Mouse (Mus musculus): ENCODE results near the gene Ddx60. TPM values are rescaled to one million over a fixed set of nuclear protein-coding genes. Genes with fewer than 3 reads are reported as not detected.
"Not testable (repeated sequence)": the region's sequence is repeated elsewhere in the genome, so short reads cannot be mapped to it uniquely, and the experiment has no call there.

Ddx60 gene
- polyA plus RNA-seq, 1 experiment from 2014 or later = 0.46 TPM

- DNase-seq (ENCODE audit: low spot score); H3K27ac ChIP-seq (ENCODE audit: low read depth); H3K4me1 ChIP-seq (replicated peaks; ENCODE audit: control insufficient read depth, insufficient read depth, low read length); H3K27me3 ChIP-seq (replicated peaks; ENCODE audit: control insufficient read depth, insufficient read depth, low read length); ATAC-seq (replicated peaks; ENCODE audit: low FRiP score, low TSS enrichment, low read depth); H3K4me3 ChIP-seq (ENCODE audit: low read depth, low read length); H3K9me3 ChIP-seq (ENCODE audit: control insufficient read depth, low read length); H3K9ac ChIP-seq (ENCODE audit: low read length); H3K4me2 ChIP-seq (ENCODE audit: low read length); H3K36me3 ChIP-seq (ENCODE audit: control insufficient read depth, insufficient read depth, low read length): not testable (repeated sequence)
- WGBS = 82% methylated on average over 4 of the region's 4 CpGs
Measured at GRCm38 (mm10) chr8:61964591-61965375, 36.9 kb downstream of the Ddx60 start.

DNA sequence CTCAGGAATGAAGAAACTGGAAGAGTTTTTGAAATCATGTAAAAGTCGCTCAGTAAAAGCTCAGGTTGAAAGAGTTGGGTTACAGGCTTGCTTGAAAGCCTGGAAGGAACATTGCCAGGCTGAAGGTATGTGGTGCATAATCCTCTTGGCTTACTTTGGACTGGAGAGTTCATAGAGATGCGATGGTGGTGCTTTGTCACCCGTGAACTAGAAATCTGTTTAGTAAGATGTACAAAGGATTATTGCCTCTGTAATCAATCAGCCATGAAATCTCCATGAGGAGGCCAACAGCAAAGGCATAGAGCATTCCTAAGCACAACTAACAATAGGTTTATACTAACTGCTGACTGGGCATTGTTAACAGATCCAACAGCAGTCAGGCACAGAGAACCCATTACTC is 41.7 kb downstream of the Ddx60 start:
- no peak for ATAC-seq (replicated peaks; ENCODE audit: low FRiP score, low TSS enrichment, low read depth)
- no peak for DNase-seq (ENCODE audit: low spot score)
- Histone ChIP-seq H3K9me3 (ENCODE audit: control insufficient read depth, low read length) (no peaks in the 10 kb centered on the region), H3K36me3 (ENCODE audit: control insufficient read depth, insufficient read depth, low read length) (no peaks in the 10 kb centered on the region), H3K9ac (ENCODE audit: low read length) (no peak overlapping the region), H3K27me3 (replicated peaks; ENCODE audit: control insufficient read depth, insufficient read depth, low read length) (no peaks in the 10 kb centered on the region), H3K4me3 (ENCODE audit: low read depth, low read length) (no peak overlapping the region), H3K27ac (ENCODE audit: low read depth) (no peak overlapping the region), H3K4me1 (replicated peaks; ENCODE audit: control insufficient read depth, insufficient read depth, low read length) (no peaks in the 10 kb centered on the region), H3K4me2 (ENCODE audit: low read length) (no peak overlapping the region)
- 86% methylated on average over 3 of the region's 3 CpGs for WGBS

DNA sequence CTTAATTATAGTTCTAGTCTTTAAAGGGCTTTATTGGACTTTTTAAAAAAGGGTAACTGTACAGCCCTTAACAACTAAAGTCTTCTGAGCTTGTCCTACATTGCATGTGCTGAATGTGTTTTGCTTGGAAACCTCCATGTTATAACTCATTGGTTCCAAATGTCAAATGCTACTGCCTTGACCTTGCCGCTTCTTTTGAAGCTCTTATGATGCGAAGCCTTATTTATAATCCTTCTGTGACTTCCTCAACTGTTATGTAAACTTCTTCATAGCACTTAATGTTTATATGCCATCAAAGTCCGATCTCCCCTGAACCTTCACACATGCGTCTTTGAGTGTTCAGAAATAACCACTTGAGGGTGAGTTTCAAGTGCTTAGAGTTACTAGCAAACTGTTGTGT is 57.1 kb downstream of the Ddx60 start:
- Histone ChIP-seq H3K4me3 (ENCODE audit: low read depth, low read length) (no peak overlapping the region), H3K27me3 (replicated peaks; ENCODE audit: control insufficient read depth, insufficient read depth, low read length) (no peaks in the 10 kb centered on the region), H3K4me1 (replicated peaks; ENCODE audit: control insufficient read depth, insufficient read depth, low read length) (no peaks in the 10 kb centered on the region), H3K4me2 (ENCODE audit: low read length) (no peak overlapping the region), H3K9ac (ENCODE audit: low read length) (no peak overlapping the region), H3K27ac (ENCODE audit: low read depth) (no peak overlapping the region), H3K36me3 (ENCODE audit: control insufficient read depth, insufficient read depth, low read length) (no peaks in the 10 kb centered on the region), H3K9me3 (ENCODE audit: control insufficient read depth, low read length) (no peaks in the 10 kb centered on the region)
- WGBS = 70% methylated on average over 4 of the region's 4 CpGs
- ATAC-seq (replicated peaks; ENCODE audit: low FRiP score, low TSS enrichment, low read depth) = no peak
- DNase-seq (ENCODE audit: low spot score) = no peak

DNA sequence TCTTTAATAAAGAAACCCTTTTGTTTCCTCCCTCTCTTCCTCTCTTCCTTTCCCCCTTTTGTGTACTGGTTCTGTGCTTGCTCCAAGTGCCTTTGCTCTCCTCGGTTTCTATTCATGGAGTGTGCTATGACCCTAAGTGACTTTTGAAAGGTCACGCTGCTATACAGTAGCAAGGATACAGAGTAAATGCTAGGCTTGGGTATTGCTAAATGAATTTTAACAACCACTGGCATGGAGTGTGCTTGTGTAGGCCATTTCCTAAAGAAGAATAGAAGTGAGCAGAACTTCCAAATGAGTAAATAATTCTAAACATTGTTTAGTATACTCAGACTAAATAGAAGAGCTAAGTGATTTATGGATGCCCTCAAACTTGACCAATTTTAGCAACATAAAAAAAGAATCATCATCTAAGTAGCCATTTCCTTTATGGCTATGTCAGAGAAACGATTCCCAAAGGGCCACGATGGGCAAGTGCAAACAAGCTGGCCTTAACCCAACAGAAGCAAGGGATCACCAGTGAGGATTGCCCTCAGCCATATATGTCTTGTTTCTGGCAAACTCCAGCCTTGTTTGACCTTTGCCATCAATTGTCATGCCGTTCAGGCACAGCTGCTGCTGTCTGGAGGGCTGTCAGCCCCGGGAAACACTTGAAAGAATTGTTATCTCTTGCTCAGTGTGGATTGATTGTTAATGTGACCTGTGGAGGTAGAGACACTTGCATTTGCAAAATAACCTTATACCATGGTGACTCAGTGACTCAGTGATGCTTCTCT is 58.0 kb downstream of the Ddx60 start:
- Histone ChIP-seq H3K27ac (ENCODE audit: low read depth) (no peak overlapping the region), H3K4me2 (ENCODE audit: low read length) (no peak overlapping the region), H3K4me1 (replicated peaks; ENCODE audit: control insufficient read depth, insufficient read depth, low read length) (no peaks in the 10 kb centered on the region), H3K27me3 (replicated peaks; ENCODE audit: control insufficient read depth, insufficient read depth, low read length) (no peaks in the 10 kb centered on the region), H3K36me3 (ENCODE audit: control insufficient read depth, insufficient read depth, low read length) (no peaks in the 10 kb centered on the region), H3K9me3 (ENCODE audit: control insufficient read depth, low read length) (no peaks in the 10 kb centered on the region), H3K4me3 (ENCODE audit: low read depth, low read length) (no peak overlapping the region), H3K9ac (ENCODE audit: low read length) (no peak overlapping the region)
- WGBS = 31% methylated on average over 6 of the region's 6 CpGs
- DNase-seq (ENCODE audit: low spot score) (no peak), ATAC-seq (replicated peaks; ENCODE audit: low FRiP score, low TSS enrichment, low read depth) (no peak)

DNA sequence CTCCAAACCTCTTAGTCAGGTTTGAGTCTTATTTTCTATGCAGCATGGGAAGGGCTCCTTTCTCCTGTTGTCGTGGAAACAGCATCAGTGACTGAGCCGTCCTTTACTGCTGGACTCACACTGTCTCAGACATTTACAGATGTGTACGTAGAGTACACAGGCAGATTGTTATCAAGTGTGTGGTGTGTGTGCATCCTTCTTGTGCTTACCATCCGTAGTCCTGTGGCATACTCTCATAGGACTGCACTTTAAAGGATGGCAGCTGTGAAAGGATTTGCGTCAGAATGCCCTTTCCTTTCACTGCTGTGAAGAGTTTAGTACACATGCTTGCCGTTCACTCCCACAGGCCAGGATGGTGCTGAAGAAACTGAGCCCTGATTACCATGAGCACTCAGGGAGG is 61.6 kb downstream of the Ddx60 start:
- Histone ChIP-seq H3K27me3 (replicated peaks; ENCODE audit: control insufficient read depth, insufficient read depth, low read length) (no peaks in the 10 kb centered on the region), H3K4me3 (ENCODE audit: low read depth, low read length) (no peak overlapping the region), H3K9ac (ENCODE audit: low read length) (no peak overlapping the region), H3K27ac (ENCODE audit: low read depth) (no peak overlapping the region), H3K4me1 (replicated peaks; ENCODE audit: control insufficient read depth, insufficient read depth, low read length) (no peaks in the 10 kb centered on the region), H3K9me3 (ENCODE audit: control insufficient read depth, low read length) (no peaks in the 10 kb centered on the region), H3K4me2 (ENCODE audit: low read length) (no peak overlapping the region), H3K36me3 (ENCODE audit: control insufficient read depth, insufficient read depth, low read length) (no peaks in the 10 kb centered on the region)
- no peak for ATAC-seq (replicated peaks; ENCODE audit: low FRiP score, low TSS enrichment, low read depth)
- DNase-seq (ENCODE audit: low spot score) = no peak
- 48% methylated on average over 6 of the region's 6 CpGs for WGBS

- WGBS = 47% methylated on average over 1 of the region's 1 CpGs
- H3K9ac ChIP-seq (ENCODE audit: low read length) = no peak overlapping the region
- H3K4me2 ChIP-seq (ENCODE audit: low read length) = no peak overlapping the region
- H3K27ac ChIP-seq (ENCODE audit: low read depth) = no peak overlapping the region
- no peak for DNase-seq (ENCODE audit: low spot score)
- no peak overlapping the region for H3K4me3 ChIP-seq (ENCODE audit: low read depth, low read length)
- H3K36me3 ChIP-seq (ENCODE audit: control insufficient read depth, insufficient read depth, low read length) = no peaks in the 10 kb centered on the region
- ATAC-seq (replicated peaks; ENCODE audit: low FRiP score, low TSS enrichment, low read depth) = no peak
- no peaks in the 10 kb centered on the region for H3K27me3 ChIP-seq (replicated peaks; ENCODE audit: control insufficient read depth, insufficient read depth, low read length)
- H3K4me1 ChIP-seq (replicated peaks; ENCODE audit: control insufficient read depth, insufficient read depth, low read length) = no peaks in the 10 kb centered on the region
- no peaks in the 10 kb centered on the region for H3K9me3 ChIP-seq (ENCODE audit: control insufficient read depth, low read length)
Measured at GRCm38 (mm10) chr8:61992796-61993195, 64.9 kb downstream of the Ddx60 start.

- H3K27me3 ChIP-seq (replicated peaks; ENCODE audit: control insufficient read depth, insufficient read depth, low read length) = no peaks in the 10 kb centered on the region
- no peaks in the 10 kb centered on the region for H3K4me1 ChIP-seq (replicated peaks; ENCODE audit: control insufficient read depth, insufficient read depth, low read length)
- H3K36me3 ChIP-seq (ENCODE audit: control insufficient read depth, insufficient read depth, low read length) = no peaks in the 10 kb centered on the region
- no peak overlapping the region for H3K9ac ChIP-seq (ENCODE audit: low read length)
- H3K4me2 ChIP-seq (ENCODE audit: low read length) = no peak overlapping the region
- H3K27ac ChIP-seq (ENCODE audit: low read depth) = no peak overlapping the region
- ATAC-seq (replicated peaks; ENCODE audit: low FRiP score, low TSS enrichment, low read depth) (no peak), DNase-seq (ENCODE audit: low spot score) (no peak)
- no peak overlapping the region for H3K4me3 ChIP-seq (ENCODE audit: low read depth, low read length)
- 69% methylated on average over 2 of the region's 2 CpGs for WGBS
- no peaks in the 10 kb centered on the region for H3K9me3 ChIP-seq (ENCODE audit: control insufficient read depth, low read length)
Measured at GRCm38 (mm10) chr8:61997125-61997524, 69.2 kb downstream of the Ddx60 start.

DNA sequence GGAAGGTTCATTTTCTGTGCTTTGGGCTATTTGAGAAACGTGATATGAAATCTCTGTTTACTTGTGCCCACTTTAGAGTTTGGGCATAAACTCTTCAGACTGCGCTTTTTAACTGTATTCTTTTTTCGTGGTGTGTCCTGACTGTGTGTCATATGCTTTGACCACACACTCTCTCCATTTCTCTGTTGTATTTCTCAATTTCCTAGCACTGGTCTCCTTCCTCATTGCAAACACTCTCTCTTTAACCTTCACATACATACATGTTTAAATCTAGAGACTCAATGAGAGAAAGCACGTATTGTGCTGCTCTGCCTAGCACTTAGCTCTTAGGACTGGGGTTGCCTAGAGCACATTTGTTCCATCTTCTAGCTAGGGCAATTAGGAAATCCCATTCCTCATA is 86.3 kb downstream of the Ddx60 start:
- Histone ChIP-seq H3K27me3 (replicated peaks; ENCODE audit: control insufficient read depth, insufficient read depth, low read length) (no peaks in the 10 kb centered on the region), H3K9me3 (ENCODE audit: control insufficient read depth, low read length) (no peaks in the 10 kb centered on the region), H3K36me3 (ENCODE audit: control insufficient read depth, insufficient read depth, low read length) (no peaks in the 10 kb centered on the region), H3K4me3 (ENCODE audit: low read depth, low read length) (no peak overlapping the region), H3K27ac (ENCODE audit: low read depth) (no peak overlapping the region), H3K9ac (ENCODE audit: low read length) (no peak overlapping the region), H3K4me1 (replicated peaks; ENCODE audit: control insufficient read depth, insufficient read depth, low read length) (no peaks in the 10 kb centered on the region), H3K4me2 (ENCODE audit: low read length) (no peak overlapping the region)
- WGBS = 89% methylated on average over 4 of the region's 4 CpGs
- DNase-seq (ENCODE audit: low spot score) = no peak
- ATAC-seq (replicated peaks; ENCODE audit: low FRiP score, low TSS enrichment, low read depth) = no peak

- DNase-seq (ENCODE audit: low spot score) (no peak), ATAC-seq (replicated peaks; ENCODE audit: low FRiP score, low TSS enrichment, low read depth) (no peak)
- Histone ChIP-seq H3K9ac (ENCODE audit: low read length) (no peak overlapping the region), H3K27ac (ENCODE audit: low read depth) (no peak overlapping the region), H3K36me3 (ENCODE audit: control insufficient read depth, insufficient read depth, low read length) (no peaks in the 10 kb centered on the region), H3K4me2 (ENCODE audit: low read length) (no peak overlapping the region), H3K4me1 (replicated peaks; ENCODE audit: control insufficient read depth, insufficient read depth, low read length) (no peaks in the 10 kb centered on the region), H3K9me3 (ENCODE audit: control insufficient read depth, low read length) (no peaks in the 10 kb centered on the region), H3K4me3 (ENCODE audit: low read depth, low read length) (no peak overlapping the region), H3K27me3 (replicated peaks; ENCODE audit: control insufficient read depth, insufficient read depth, low read length) (no peaks in the 10 kb centered on the region)
- WGBS = 88% methylated on average over 4 of the region's 4 CpGs
Measured at GRCm38 (mm10) chr8:62014582-62014981, 86.7 kb downstream of the Ddx60 start.
